Mouse (Mus musculus) embryonic facial prominence, embryonic 10.5 days (tissue): Measurements from ENCODE around the gene Npr2. TPM values are rescaled to one million over a fixed set of nuclear protein-coding genes. Genes with fewer than 3 reads are reported as not detected.

Experiments
- DNase-seq: peaks from one replicate; pipeline ENCODE4 v3.0.0-alpha.2; 2017; ENCODE audit warnings: low spot score
- H3K27ac ChIP-seq: fragments of 300-500 bp; sonication (generic); replicated peaks from 2 replicates; pipeline ENCODE4 v1.5.1; 2016; ENCODE audit warnings: mild to moderate bottlenecking
- H3K27me3 ChIP-seq: fragments of 300-500 bp; sonication (generic); replicated peaks from 2 replicates; pipeline ENCODE4 v1.6.1; 2016; ENCODE audit warnings: low read depth, mild to moderate bottlenecking; ENCODE audit not compliant: poor library complexity, severe bottlenecking
- H3K36me3 ChIP-seq: fragments of 300-500 bp; sonication (generic); replicated peaks from 2 replicates; pipeline ENCODE4 v1.6.1; 2016; ENCODE audit warnings: mild to moderate bottlenecking, moderate library complexity
- H3K4me1 ChIP-seq: fragments of 300-500 bp; sonication (generic); 2 replicates; pipeline ENCODE4 v1.6.1; 2016
- H3K4me3 ChIP-seq: fragments of 300-500 bp; sonication (generic); 2 replicates; pipeline ENCODE4 v1.5.1; 2016; ENCODE audit warnings: mild to moderate bottlenecking, moderate library complexity
- H3K9me3 ChIP-seq: fragments of 300-500 bp; sonication (generic); 2 replicates; pipeline ENCODE4 v1.6.1; 2016; ENCODE audit warnings: mild to moderate bottlenecking
- WGBS: fragments of 180-500 bp; shearing (Covaris S2); methylation state at CpG from one replicate; pipeline ENCODE4 v1.1.7; 2016; 5-methylcytosine and 5-hydroxymethylcytosine counted together
- microRNA-seq: library from miRNA; unstranded; fragments of <30 nt; microRNA quantifications from one replicate; pipeline ENCODE4, GENCODE M21; 2017
- polyA plus RNA-seq: library from polyadenylated mRNA; unstranded; fragments of >200 nt; fragmentation: Nextera tagmentation; extraction: Ambion mirVana; gene quantifications from 2 replicates; pipeline ENCODE4 v1.2.1, GENCODE M21; 2016

Npr2 gene
- polyA plus RNA-seq, 1 experiment from 2014 or later, result 16.7 TPM

DNA sequence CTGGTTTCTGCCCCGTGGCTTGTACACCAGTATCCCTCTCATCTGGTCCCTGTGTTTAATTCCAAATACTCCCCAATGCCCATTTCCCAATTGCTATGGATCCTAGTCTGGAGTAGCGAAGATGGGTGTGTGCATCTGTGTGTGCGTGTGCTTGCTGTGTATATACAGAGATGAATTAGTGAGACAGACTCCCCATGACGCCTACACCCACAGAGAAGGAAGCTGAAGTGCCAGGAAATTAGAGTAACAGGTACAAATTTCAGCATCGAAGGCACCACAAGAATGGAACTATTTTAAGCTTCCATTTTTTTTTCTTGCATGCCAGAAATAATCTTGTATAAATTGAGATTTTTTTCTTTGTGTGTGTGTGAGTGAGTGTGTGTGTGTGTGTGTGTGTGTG is 59.3 kb downstream of the Npr2 start:
- H3K27me3 ChIP-seq, result no peaks in the 10 kb centered on the region
- 0 out of 2 replicates have a peak, but pooled peaks cover 8% of the 10 kb centered on the region for H3K4me1 ChIP-seq
- no peak for DNase-seq
- H3K36me3 ChIP-seq, result peaks cover 15% of the 10 kb centered on the region
- no peak overlapping the region for H3K27ac ChIP-seq
- 83% methylated on average over 5 of the region's 5 CpGs for WGBS
- H3K4me3 ChIP-seq, result no peak overlapping the region
- H3K9me3 ChIP-seq, result no peaks in the 10 kb centered on the region

- Histone ChIP-seq H3K36me3 (peaks cover 10% of the 10 kb centered on the region), H3K4me3 (no peak overlapping the region), H3K27ac (no peak overlapping the region), H3K9me3 (no peaks in the 10 kb centered on the region), H3K4me1 (0 out of 2 replicates have a peak, but pooled peaks cover 8% of the 10 kb centered on the region), H3K27me3 (no peaks in the 10 kb centered on the region)
- DNase-seq, result no peak
- 87% methylated on average over 5 of the region's 5 CpGs for WGBS
Observed at GRCm38 (mm10) chr4:43693806-43694241, 62.1 kb downstream of the Npr2 start.

DNA sequence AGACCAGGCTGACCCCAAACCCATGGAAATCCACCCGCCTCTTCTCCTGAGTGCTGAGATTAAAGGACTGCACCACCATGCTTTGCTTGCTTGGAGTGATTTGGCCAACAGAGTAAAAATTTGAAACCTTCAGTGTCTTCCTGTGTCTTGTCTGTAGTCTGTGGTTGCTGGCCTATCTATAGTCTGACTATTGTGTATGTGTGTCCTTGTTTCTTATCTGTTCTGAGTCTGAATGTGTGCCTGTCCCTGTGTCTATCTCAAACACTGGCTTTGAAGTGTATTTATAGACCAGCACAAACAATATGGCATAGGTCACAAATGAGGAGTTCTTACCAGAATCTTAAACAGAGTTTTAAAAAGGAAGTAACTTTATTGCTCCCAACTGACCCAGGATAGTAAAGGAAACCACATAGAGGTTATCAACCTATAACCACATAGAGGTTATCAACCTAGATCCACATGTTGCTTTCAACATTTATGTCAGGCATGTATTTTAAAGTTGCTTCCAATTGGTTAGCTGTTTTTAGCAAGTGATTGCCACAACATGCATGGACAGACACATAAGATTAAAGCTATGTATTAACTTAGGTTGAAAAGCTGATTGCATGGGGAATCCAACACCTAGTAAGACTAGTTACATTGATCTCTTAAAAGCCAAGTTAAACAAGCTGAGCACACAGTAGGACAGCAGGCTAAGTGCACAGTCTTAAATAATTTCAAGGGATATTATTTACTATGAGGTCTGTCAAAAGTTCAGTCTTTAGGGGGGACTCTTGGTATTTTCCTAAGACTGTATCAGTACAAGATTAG is 62.9 kb downstream of the Npr2 start:
- WGBS, result 77% methylated on average over 1 of the region's 1 CpGs
- Histone ChIP-seq H3K27ac (no peak overlapping the region; the same call in 1 of the 2 replicates), H3K36me3 (peaks cover 6% of the 10 kb centered on the region), H3K4me1 (0 out of 2 replicates have a peak, but pooled peaks cover 8% of the 10 kb centered on the region), H3K9me3 (no peaks in the 10 kb centered on the region), H3K27me3 (no peaks in the 10 kb centered on the region), H3K4me3 (no peak overlapping the region)
- no peak for DNase-seq

DNA sequence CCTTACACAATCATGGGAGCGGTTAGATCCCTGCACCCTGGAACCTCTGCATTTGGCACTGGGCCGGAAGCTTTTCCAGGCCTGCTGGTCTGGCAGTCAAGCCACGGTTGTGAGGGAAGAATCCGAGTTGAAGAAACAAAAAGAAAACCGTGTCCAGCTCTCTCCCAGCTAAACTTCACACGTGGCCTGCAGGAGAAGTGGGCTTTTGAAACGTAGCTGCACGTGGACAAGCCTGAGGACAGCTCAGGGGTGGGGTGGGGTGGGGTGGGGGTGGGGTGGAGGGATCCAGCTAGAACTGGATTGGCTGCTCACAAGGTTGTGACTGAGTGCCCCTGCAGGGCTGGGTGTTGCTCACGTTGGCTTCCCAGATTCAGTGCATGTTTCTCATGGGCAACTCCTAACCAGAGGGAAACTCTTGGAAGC is 63.5 kb downstream of the Npr2 start:
- WGBS, result 36% methylated on average over 9 of the region's 9 CpGs

DNA sequence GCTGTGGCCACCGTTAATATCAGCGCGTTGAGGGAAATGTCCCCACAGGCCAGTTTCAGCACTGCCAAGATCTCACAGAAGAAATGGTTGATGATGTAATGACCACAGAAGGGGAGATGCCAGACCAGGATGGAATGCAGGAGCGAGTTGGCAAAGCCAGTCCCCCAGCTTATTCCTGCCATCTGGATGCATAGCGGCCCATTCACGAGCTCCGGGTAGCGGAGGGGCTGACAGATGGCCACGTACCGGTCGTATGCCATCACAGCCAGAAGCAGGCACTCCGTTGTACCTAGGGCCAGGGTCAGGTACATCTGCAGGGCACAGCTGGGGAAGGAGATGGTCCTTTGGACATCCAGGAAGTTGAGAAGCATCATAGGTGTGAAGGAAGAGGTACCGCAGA is 64.8 kb downstream of the Npr2 start:
- no peak for DNase-seq
- Histone ChIP-seq H3K4me3 (no peak overlapping the region), H3K27me3 (no peaks in the 10 kb centered on the region), H3K36me3 (no peaks in the 10 kb centered on the region), H3K9me3 (no peaks in the 10 kb centered on the region), H3K27ac (no peak overlapping the region), H3K4me1 (0 out of 2 replicates have a peak, but pooled peaks cover 8% of the 10 kb centered on the region)
- WGBS, result 93% methylated on average over 13 of the region's 13 CpGs

More for the DNA sequence above, 63.5 kb downstream of the Npr2 start:
- no peak for DNase-seq
- H3K27ac ChIP-seq, result no peak overlapping the region; the same call in 1 of the 2 replicates
- no peak overlapping the region for H3K4me3 ChIP-seq
- H3K4me1 ChIP-seq, result 0 out of 2 replicates have a peak, but pooled peaks cover 8% of the 10 kb centered on the region
- no peaks in the 10 kb centered on the region for H3K27me3 ChIP-seq
- no peaks in the 10 kb centered on the region for H3K9me3 ChIP-seq
- H3K36me3 ChIP-seq, result no peaks in the 10 kb centered on the region; the same call in 1 of the 2 replicates

DNA sequence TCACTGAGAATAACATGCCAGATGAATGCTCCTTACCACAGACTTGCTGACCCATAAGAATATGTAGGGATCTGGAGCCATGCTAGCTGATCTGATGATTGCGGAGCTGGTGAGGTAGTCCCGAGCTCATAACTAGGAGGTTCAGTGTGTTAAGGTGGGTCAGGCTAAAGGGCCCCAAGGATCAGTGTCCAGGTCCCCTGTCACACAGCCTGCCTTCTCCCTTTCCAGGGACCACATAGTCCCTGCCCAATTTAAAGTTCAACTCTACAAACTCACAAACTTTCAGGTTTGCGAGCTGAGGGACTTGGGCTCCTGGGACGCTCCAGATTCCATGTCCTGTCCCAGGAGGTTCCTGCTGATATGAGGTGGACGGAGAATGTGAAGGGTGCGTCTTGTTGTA is 69.0 kb downstream of the Npr2 start, which contains the start of gene Olfr70:
TSS of gene Olfr70 (minus strand) at position 101 of the 400 bp plus-strand sequence.
- Histone ChIP-seq H3K9me3 (no peaks in the 10 kb centered on the region), H3K27ac (no peak within 1 kb of the TSS), H3K4me1 (no peaks in the 10 kb centered on the region), H3K36me3 (no peaks in the 10 kb centered on the region), H3K4me3 (no peak within 1 kb of the TSS), H3K27me3 (0 out of 2 replicates have a peak, but pooled peaks cover under 1% of the 10 kb centered on the region)
- DNase-seq, result no peak
- 87% methylated on average over 6 of the region's 6 CpGs for WGBS

Small RNA genes within 50 kb of the gene (microRNA-seq; reads per million reads assigned to microRNA genes)
- gene Gm25262, result not detected

Other genes starting within 250 kb of the Npr2 start
- 9.5 and 10.9 TPM in 2 replicates for gene Rusc2, start 250.0 kb upstream of the Npr2 start, polyA plus RNA-seq
- gene Fam166b, start 202.8 kb upstream of the Npr2 start, polyA plus RNA-seq, result 0.11 TPM in 1 of 2 replicates, not detected in the other
- 6.9 and 9.2 TPM in 2 replicates for gene Tesk1, start 190.0 kb upstream of the Npr2 start, polyA plus RNA-seq
- 2.3 TPM in 2 replicates for gene Cd72, start 177.3 kb upstream of the Npr2 start, polyA plus RNA-seq
- gene Sit1, start 148.2 kb upstream of the Npr2 start, polyA plus RNA-seq, result not detected in 2 replicates
- gene Ccdc107, start 139.0 kb upstream of the Npr2 start, polyA plus RNA-seq, result 45.2 and 46.6 TPM in 2 replicates
- gene Arhgef39, start 132.2 kb upstream of the Npr2 start, polyA plus RNA-seq, result 44.1 and 48.2 TPM in 2 replicates
- gene Car9, start 125.0 kb upstream of the Npr2 start, polyA plus RNA-seq, result 0.96 and 1.0 TPM in 2 replicates
- 59.4 and 61.1 TPM in 2 replicates for gene Tpm2, start 108.2 kb upstream of the Npr2 start, polyA plus RNA-seq
- gene Creb3, start 69.6 kb upstream of the Npr2 start, polyA plus RNA-seq, result 35.7 and 36.0 TPM in 2 replicates
- gene Tln1, start 69.2 kb upstream of the Npr2 start, polyA plus RNA-seq, result 53.1 and 53.5 TPM in 2 replicates
- gene Rgp1, start 53.2 kb upstream of the Npr2 start, polyA plus RNA-seq, result 17.5 and 18.8 TPM in 2 replicates
- gene Gba2, start 53.1 kb upstream of the Npr2 start, polyA plus RNA-seq, result 26.6 and 28.0 TPM in 2 replicates
- 0.34 and 0.99 TPM in 2 replicates for gene Msmp, start 47.4 kb upstream of the Npr2 start, polyA plus RNA-seq
- gene Spag8, start 21.7 kb downstream of the Npr2 start, polyA plus RNA-seq, result 1.8 and 2.0 TPM in 2 replicates
- 71.7 and 72.8 TPM in 2 replicates for gene Hint2, start 24.5 kb downstream of the Npr2 start, polyA plus RNA-seq
- 4.0 and 5.1 TPM in 2 replicates for gene Tmem8b, start 37.0 kb downstream of the Npr2 start, polyA plus RNA-seq
- gene Fam221b, start 37.2 kb downstream of the Npr2 start, polyA plus RNA-seq, result 1.4 and 1.7 TPM in 2 replicates
- 0.07 TPM in 1 of 2 replicates, not detected in the other for gene Olfr70, start 68.9 kb downstream of the Npr2 start, polyA plus RNA-seq
- gene Olfr71, start 78.3 kb downstream of the Npr2 start, polyA plus RNA-seq, result not detected in 2 replicates
- 0.14 TPM in 1 of 2 replicates, not detected in the other for gene Hrct1, start 95.3 kb downstream of the Npr2 start, polyA plus RNA-seq
- 0.06 TPM in 1 of 2 replicates, not detected in the other for gene Spaar, start 98.1 kb downstream of the Npr2 start, polyA plus RNA-seq
- gene Olfr159, start 139.1 kb downstream of the Npr2 start, polyA plus RNA-seq, result not detected in 2 replicates
- not detected in 2 replicates for gene Olfr156, start 192.0 kb downstream of the Npr2 start, polyA plus RNA-seq
- not detected in 2 replicates for gene Olfr157, start 208.3 kb downstream of the Npr2 start, polyA plus RNA-seq
- not detected in 2 replicates for gene Olfr155, start 219.6 kb downstream of the Npr2 start, polyA plus RNA-seq
- gene Reck, start 243.6 kb downstream of the Npr2 start, polyA plus RNA-seq, result 17.4 and 19.3 TPM in 2 replicates